ENCODE assay signal across 8 mouse cellular contexts in genomic region chr13:95326611-95327344, GRCm38 (mm10). TPM values are rescaled to one million over a fixed set of nuclear protein-coding genes. Genes with fewer than 3 reads are reported as not detected.
DNase-seq lines count a peak whose midpoint lies in the region; ATAC-seq and TF ChIP-seq lines count a peak whose summit lies in the region.

No protein-coding gene starts in this region.

- H3K9me3 ChIP-seq in erythroblast, embryonic 14.5 days (ENCODE audit: control insufficient read depth, low read length): no peaks in the 10 kb centered on the region
- H3K9me3 ChIP-seq in ES-Bruce4 (replicated peaks; ENCODE audit: control insufficient read depth, insufficient read depth, low read length, poor library complexity, severe bottlenecking): no peaks in the 10 kb centered on the region
- H3K9me3 ChIP-seq in forebrain, postnatal 0 days (ENCODE audit: low read length): no peaks in the 10 kb centered on the region
- H3K9me3 ChIP-seq in limb, embryonic 15.5 days: no peaks in the 10 kb centered on the region
- no peaks in the 10 kb centered on the region for H3K9me3 ChIP-seq in stomach, embryonic 14.5 days (ENCODE audit: control insufficient read depth, low read depth, low read length)

- no peak for DNase-seq in forebrain, postnatal 0 days
- DNase-seq in c-Kit-positive CD71-positive TER-119-positive erythroid progenitor cells, embryonic 14.5 days (ENCODE audit: low spot score): no peak
- no peak for DNase-seq in MN1 (ENCODE audit: low spot score)

- TF ChIP-seq EP300 in ES-Bruce4 (IDR thresholded peaks at IDR 0.05; ENCODE audit: insufficient read depth, low read depth, low read length): no peak

- H3K36me3 ChIP-seq in erythroblast, embryonic 14.5 days (ENCODE audit: control insufficient read depth): no peaks in the 10 kb centered on the region; the same call in 1 of the 2 replicates
- no peaks in the 10 kb centered on the region for H3K36me3 ChIP-seq in ES-Bruce4 (ENCODE audit: control insufficient read depth, insufficient read depth, low read length, poor library complexity, severe bottlenecking)
- H3K36me3 ChIP-seq in forebrain, postnatal 0 days (ENCODE audit: insufficient read depth): no peaks in the 10 kb centered on the region
- H3K36me3 ChIP-seq in limb, embryonic 15.5 days: no peaks in the 10 kb centered on the region
- H3K36me3 ChIP-seq in stomach, embryonic 14.5 days (ENCODE audit: control insufficient read depth, insufficient read depth, low read length): no peaks in the 10 kb centered on the region

- peak overlapping the region; percentile 77 for H3K9ac ChIP-seq in ES-Bruce4 (ENCODE audit: low read depth, poor library complexity, severe bottlenecking)
- H3K9ac ChIP-seq in forebrain, postnatal 0 days: peak overlapping the region; percentile 96
- H3K9ac ChIP-seq in limb, embryonic 15.5 days: peak overlapping the region; percentile 95; the same call in 1 of the 2 replicates
- peak overlapping the region; percentile 94 for H3K9ac ChIP-seq in stomach, embryonic 14.5 days (replicated peaks; ENCODE audit: low read depth, low read length)

- peak overlapping the region; percentile 77 for H3K27ac ChIP-seq in ES-Bruce4 (ENCODE audit: insufficient read depth, low read length)
- peak overlapping the region; percentile 55 for H3K27ac ChIP-seq in forebrain, postnatal 0 days (ENCODE audit: low read depth, low read length)
- peak overlapping the region; percentile 99 for H3K27ac ChIP-seq in limb, embryonic 15.5 days
- peak overlapping the region; percentile 99; the same call in 1 of the 2 replicates for H3K27ac ChIP-seq in stomach, embryonic 14.5 days (ENCODE audit: low read length)

- no peak for ATAC-seq in erythroblast, adult 5-6 weeks (replicated peaks; ENCODE audit: low FRiP score, poor library complexity, severe bottlenecking)
- ATAC-seq in forebrain, postnatal 0 days: no peak
- no peak for ATAC-seq in limb, embryonic 15.5 days (ENCODE audit: insufficient number of reproducible peaks, low FRiP score, low TSS enrichment, low read depth)
- ATAC-seq in stomach, embryonic 14.5 days (ENCODE audit: insufficient number of reproducible peaks, insufficient read depth, low FRiP score, low read depth): no peak

- no peak for TF ChIP-seq POLR2A in ES-Bruce4 (IDR thresholded peaks at IDR 0.05; ENCODE audit: insufficient read depth, low read length)

- peak overlapping the region; percentile 9 for H3K4me3 ChIP-seq in erythroblast, embryonic 14.5 days (replicated peaks)
- peak overlapping the region; percentile 61 for H3K4me3 ChIP-seq in ES-Bruce4 (ENCODE audit: low read depth, low read length)
- H3K4me3 ChIP-seq in forebrain, postnatal 0 days (ENCODE audit: low read depth, low read length): peak overlapping the region; percentile 75
- peak overlapping the region; percentile 81 for H3K4me3 ChIP-seq in limb, embryonic 15.5 days
- peak overlapping the region; percentile 95 for H3K4me3 ChIP-seq in stomach, embryonic 14.5 days (ENCODE audit: low read depth, low read length)

- peak overlapping the region; percentile 63 for H3K4me2 ChIP-seq in forebrain, postnatal 0 days (ENCODE audit: low read depth)
- peak overlapping the region; percentile 87 for H3K4me2 ChIP-seq in limb, embryonic 15.5 days
- H3K4me2 ChIP-seq in stomach, embryonic 14.5 days (replicated peaks; ENCODE audit: low read depth, low read length): peak overlapping the region; percentile 93

- 5% methylated on average over 21 of the region's 21 CpGs for WGBS in forebrain, postnatal 0 days
- 3% methylated on average over 21 of the region's 21 CpGs for WGBS in limb, embryonic 15.5 days
- 8% methylated on average over 21 of the region's 21 CpGs for WGBS in stomach, embryonic 14.5 days

- H3K27me3 ChIP-seq in erythroblast, embryonic 14.5 days (ENCODE audit: control insufficient read depth): peaks cover 31% of the 10 kb centered on the region
- H3K27me3 ChIP-seq in ES-Bruce4 (ENCODE audit: control insufficient read depth, insufficient read depth, low read length, poor library complexity, severe bottlenecking): no peaks in the 10 kb centered on the region; the same call in 1 of the 2 replicates
- no peaks in the 10 kb centered on the region for H3K27me3 ChIP-seq in forebrain, postnatal 0 days (ENCODE audit: insufficient read depth, low read length)
- H3K27me3 ChIP-seq in limb, embryonic 15.5 days: no peaks in the 10 kb centered on the region
- H3K27me3 ChIP-seq in stomach, embryonic 14.5 days (ENCODE audit: control insufficient read depth, insufficient read depth, low read length): no peaks in the 10 kb centered on the region

- no peak for TF ChIP-seq CTCF in ES-Bruce4 (IDR thresholded peaks at IDR 0.05; ENCODE audit: low read depth, low read length)
- TF ChIP-seq CTCF in forebrain, postnatal 0 days (IDR thresholded peaks at IDR 0.05; ENCODE audit: low read depth): no peak

- H3K4me1 ChIP-seq in erythroblast, embryonic 14.5 days (ENCODE audit: control insufficient read depth): peaks cover 8% of the 10 kb centered on the region
- peaks cover 3% of the 10 kb centered on the region for H3K4me1 ChIP-seq in ES-Bruce4 (ENCODE audit: control insufficient read depth, insufficient read depth, low read length)
- H3K4me1 ChIP-seq in forebrain, postnatal 0 days (ENCODE audit: insufficient read depth): peaks cover 10% of the 10 kb centered on the region
- peaks cover 28% of the 10 kb centered on the region for H3K4me1 ChIP-seq in limb, embryonic 15.5 days
- peaks cover 8% of the 10 kb centered on the region; the same call in 1 of the 2 replicates for H3K4me1 ChIP-seq in stomach, embryonic 14.5 days (ENCODE audit: control insufficient read depth, insufficient read depth, low read length)

RNA-seq across cellular contexts. Expression of gene Zbed3, which starts 3.4 kb away (rescaled TPM):
- polyA plus RNA-seq in erythroblast, embryonic 14.5 days (2012): 0.09 and 0.19 TPM in 2 replicates
- total RNA-seq in erythroblast, adult 5-6 weeks (2015; ENCODE audit: low replicate concordance): 5.9 and 7.7 TPM in 2 replicates
- total RNA-seq in erythroblast, adult 5-6 weeks (2017; ENCODE audit: low replicate concordance): 1.1 TPM in 1 of 2 replicates, not detected in the other
- 12.3 and 13.7 TPM in 2 replicates for polyA plus RNA-seq in ES-Bruce4 (2011; ENCODE audit: insufficient read depth, insufficient read length, low read depth, missing spikeins)
- total RNA-seq in forebrain, postnatal 0 days (2014; rRNA removed): 11.1 and 15.8 TPM in 2 replicates
- 30.8 and 31.4 TPM in 2 replicates for polyA plus RNA-seq in forebrain, postnatal 0 days (2015; fragmentation: Nextera tagmentation; extraction: Ambion mirVana)
- polyA plus RNA-seq in limb, embryonic 15.5 days (2015; fragmentation: Nextera tagmentation; extraction: Ambion mirVana): 58.9 and 59.9 TPM in 2 replicates
- polyA plus RNA-seq in stomach, embryonic 14.5 days (2014; fragmentation: Nextera tagmentation; extraction: Ambion mirVana): 60.5 and 66.9 TPM in 2 replicates

RNA-seq across cellular contexts. Expression of gene Aggf1, which starts 48.4 kb away (rescaled TPM):
- 0.89 and 0.92 TPM in 2 replicates for polyA plus RNA-seq in erythroblast, embryonic 14.5 days (2012)
- 18.2 and 19.8 TPM in 2 replicates for total RNA-seq in erythroblast, adult 5-6 weeks (2015; ENCODE audit: low replicate concordance)
- total RNA-seq in erythroblast, adult 5-6 weeks (2017; ENCODE audit: low replicate concordance): 18.1 and 20.1 TPM in 2 replicates
- polyA plus RNA-seq in ES-Bruce4 (2011; ENCODE audit: insufficient read depth, insufficient read length, low read depth, missing spikeins): 42.2 and 42.4 TPM in 2 replicates
- total RNA-seq in forebrain, postnatal 0 days (2014; rRNA removed): 34.3 and 36.5 TPM in 2 replicates
- 31.0 and 32.8 TPM in 2 replicates for polyA plus RNA-seq in forebrain, postnatal 0 days (2015; fragmentation: Nextera tagmentation; extraction: Ambion mirVana)
- polyA plus RNA-seq in limb, embryonic 15.5 days (2015; fragmentation: Nextera tagmentation; extraction: Ambion mirVana): 29.7 and 30.8 TPM in 2 replicates
- 32.8 and 33.3 TPM in 2 replicates for polyA plus RNA-seq in stomach, embryonic 14.5 days (2014; fragmentation: Nextera tagmentation; extraction: Ambion mirVana)

Comparison
In these comparisons a context has a peak if more than half of its experiments do, and no peak if none do; other contexts are left out.
1. H3K4me3 ChIP-seq: peak in every context shown above with its lines; median percentile 95 in stomach, embryonic 14.5 days; 81 in limb, embryonic 15.5 days; 75 in forebrain, postnatal 0 days; 61 in ES-Bruce4; 9 in erythroblast, embryonic 14.5 days.
2. RNA of gene Zbed3, which starts 3.4 kb away (polyA plus RNA-seq): 60.5 to 66.9 TPM in stomach, embryonic 14.5 days, 58.9 to 59.9 TPM in limb, embryonic 15.5 days, 30.8 to 31.4 TPM in forebrain, postnatal 0 days and 12.3 to 13.7 TPM in ES-Bruce4; 0.09 to 0.19 TPM in erythroblast, embryonic 14.5 days; every median in the first group is over 10 times any median in the second.
3. RNA of gene Aggf1, which starts 48.4 kb away (polyA plus RNA-seq): 42.2 to 42.4 TPM in ES-Bruce4, 32.8 to 33.3 TPM in stomach, embryonic 14.5 days, 31.0 to 32.8 TPM in forebrain, postnatal 0 days and 29.7 to 30.8 TPM in limb, embryonic 15.5 days; 0.89 to 0.92 TPM in erythroblast, embryonic 14.5 days; every median in the first group is over 10 times any median in the second.
4. Peak in every context shown above with its lines, with median percentiles within 50 percentile points of each other: H3K27ac ChIP-seq, H3K9ac ChIP-seq and H3K4me2 ChIP-seq.